Mouse (Mus musculus) urinary bladder, postnatal 10 days (tissue): ENCODE data around the gene Capzb.

Experiments
- DNase-seq: peaks from one replicate; pipeline ENCODE4 v3.0.0; 2022; ENCODE audit warnings: low spot score

Capzb gene

DNA sequence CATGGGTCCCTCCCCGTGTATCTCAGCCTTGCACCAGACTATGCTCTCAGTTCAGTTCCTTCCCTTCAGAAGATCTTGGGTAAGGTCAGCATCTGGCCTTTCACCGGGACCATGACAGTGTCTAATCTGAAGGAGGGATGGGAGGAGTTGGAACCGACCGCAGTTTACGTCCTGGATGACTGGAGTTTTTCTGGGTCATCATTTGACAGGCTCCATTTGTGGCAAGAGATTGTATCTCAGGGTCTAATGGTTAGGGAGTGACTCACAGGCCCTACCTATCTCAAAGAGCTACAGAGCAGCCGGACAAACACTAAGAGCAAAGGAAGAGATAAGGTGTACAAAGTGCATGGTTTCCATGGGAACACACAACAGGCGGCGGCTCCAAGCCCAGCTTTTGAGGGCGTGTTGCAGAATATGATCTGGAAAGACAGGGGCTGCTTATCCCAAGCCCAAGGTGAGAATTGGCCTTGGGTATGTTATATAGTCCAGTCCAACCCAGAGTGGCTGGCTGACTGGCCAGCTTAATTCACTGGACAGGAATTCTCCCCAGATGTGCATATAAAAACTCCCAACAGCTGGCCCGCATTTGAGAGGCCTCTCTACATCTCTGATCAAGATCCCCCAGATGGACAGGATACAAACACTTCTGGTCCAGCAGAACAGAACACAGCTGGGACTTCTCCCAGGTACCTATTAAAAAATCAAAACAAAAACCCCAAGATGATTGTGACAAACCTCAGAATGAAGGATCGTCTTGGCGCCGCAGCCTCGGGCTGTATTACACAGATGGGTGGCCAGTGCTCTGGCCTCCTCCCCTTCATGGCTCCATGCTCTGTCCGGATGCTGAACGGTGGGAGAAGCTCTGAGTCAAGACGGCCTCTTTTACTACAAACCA is 12.7 kb upstream of the Capzb start:
- DNase-seq = no peak

DNA sequence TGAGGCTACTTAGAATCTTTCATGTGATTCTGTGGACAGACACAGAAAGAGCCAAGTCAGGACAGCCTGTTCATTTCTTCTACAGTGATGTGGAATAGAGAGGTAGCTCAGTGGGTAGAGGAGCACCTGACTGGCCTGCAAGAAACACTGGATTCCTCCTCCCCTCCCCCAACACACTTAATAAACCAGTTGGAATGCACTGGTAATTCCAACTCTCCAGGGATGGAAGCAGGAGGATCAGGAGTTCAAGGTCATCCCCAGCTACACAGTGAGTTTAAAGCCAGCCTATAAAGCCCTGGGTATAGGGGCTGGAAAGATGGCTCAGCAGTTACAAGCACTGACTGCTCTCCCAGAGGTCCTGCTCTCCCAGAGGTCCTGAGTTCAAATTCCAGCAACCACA is 10.2 kb upstream of the Capzb start:
- DNase-seq = no peak

DNA sequence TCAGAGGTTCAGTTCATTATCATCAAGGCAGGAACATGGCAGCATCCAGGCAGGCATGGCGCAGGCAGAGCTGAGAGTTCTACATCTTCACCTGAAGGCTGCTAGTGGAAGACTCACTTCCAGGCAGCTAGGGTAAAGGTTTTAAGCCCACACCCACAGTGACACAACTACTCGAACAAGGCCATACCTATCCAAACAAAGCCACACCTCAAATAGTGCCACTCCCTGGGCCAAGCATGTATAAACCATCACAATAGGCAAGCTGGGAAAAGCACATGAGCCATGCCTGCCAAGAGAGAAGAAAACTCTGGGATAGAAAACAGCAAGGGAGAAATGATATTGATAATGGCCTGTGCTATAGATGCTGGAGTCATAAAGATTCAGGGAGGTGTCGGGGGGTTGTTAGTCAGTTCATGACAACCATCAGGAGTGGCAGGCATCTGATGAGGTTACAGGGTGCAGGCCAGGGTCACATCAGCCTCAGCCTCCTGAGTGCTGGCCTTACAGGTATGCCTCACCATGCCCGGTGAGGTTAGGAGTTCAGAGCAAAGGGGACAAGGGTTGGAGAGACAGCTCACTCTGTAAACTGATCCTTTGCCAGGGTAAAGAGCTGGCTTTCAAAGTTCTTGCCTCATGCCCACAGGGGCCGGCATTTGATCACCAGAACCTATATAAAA is 6.8 kb upstream of the Capzb start:
- no peak for DNase-seq

DNA sequence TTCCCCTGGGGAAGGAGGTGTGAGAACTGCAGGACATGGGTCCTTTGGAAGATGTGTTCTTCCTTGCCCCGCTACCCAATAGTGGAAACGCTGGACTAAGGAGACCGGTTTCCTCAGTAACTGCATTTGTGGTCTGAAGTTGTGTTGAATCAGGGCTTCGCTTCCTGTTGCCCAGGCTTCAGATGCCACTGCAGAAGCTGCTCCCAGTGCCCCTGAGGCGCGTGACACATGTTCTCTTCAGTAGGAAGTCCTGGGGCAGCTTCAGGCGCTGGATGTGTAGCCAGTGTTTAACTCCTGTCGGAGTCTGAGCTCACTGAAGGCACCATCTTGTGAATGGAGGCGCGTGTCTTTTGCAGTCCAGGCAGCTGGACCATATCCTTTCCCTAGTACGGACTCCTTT is 4.8 kb upstream of the Capzb start:
- DNase-seq = no peak

DNA sequence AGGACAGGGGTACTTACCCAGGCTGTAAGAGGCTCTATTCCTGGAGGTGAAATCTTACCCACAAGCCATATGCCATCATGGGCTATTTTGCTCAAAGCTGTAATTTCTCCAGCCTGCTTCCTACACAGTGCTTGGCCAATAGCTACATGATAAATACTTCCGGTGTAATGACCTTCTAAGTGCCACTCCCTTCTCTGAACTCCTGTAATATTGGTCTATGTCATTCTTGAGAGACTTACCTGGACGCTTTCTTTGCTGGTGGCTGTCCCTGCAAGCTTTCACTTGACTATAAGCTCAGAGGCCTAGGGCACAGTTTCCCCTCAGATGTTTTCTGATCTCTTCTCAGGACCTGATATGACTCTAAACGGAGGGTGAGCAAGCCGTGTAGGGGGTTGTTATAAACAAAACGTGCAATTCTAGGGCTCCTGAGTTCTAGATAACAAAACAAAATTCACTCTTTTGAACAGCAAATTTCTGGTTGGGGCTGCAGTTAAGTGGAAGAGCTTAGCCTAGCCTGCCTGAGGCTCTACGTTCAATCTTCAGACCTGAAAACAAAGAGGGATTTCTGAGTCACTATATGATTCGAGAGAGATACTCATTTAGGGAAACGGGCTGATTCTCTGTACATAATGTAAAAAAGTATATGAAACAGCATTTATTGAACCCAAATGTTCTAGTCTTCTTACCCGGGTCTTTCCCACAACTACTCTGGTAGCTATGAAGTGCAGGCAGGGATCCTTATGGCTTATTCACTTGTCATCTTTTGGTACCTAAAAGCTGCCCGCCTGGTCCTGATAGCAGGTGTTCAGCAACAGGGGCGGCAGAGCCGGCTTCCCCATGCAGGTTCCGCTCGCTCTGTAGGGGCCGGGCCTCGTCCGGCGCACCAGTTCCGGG is 847 bp upstream of the Capzb start:
- DNase-seq = no peak

DNA sequence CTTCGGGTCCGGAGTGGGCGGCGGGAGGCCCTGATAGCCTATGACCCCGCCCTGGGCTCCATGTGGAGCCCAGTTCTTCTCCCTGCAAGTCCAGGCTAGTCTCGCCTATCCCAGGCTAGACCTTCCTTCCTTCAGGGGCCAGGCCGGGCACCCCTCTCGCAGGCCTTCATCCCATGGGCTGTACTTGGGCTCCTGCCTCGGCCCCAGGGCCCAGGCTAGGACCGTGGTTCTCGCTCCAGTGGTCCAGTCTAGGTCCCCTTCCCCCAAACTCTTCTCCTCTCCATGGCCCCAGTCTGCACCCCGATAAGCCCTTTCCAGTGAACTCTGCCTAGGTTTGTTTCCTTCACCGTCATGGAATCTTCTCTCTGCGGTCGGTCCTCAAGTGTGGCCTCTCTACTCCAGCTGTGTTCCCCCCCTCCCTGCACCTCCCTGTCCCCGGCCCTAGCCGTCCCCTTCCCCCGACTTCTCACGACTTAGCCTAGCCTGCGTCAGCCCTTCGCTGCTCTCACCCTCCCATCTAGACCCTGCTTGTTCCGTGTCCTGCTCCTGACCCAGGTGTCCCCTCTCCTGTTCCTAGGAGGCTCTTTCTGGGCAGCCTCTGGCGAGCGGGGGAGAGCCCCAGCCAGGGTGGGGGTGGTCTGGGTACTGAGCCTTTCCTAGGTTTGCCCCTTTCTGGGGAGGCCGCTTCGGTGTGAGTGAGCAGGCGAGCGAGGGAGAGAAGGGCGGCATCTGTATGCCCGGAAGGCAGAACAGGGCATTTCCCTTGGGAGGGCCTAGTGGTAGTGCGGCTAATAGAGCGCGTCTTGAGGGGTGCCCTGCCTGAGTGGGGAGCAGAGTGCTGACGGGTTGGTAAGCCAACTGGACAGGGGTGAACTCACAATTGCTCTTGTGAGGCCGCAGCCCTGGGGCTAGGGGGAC is 736 bp downstream of the Capzb start:
- DNase-seq = no peak

DNA sequence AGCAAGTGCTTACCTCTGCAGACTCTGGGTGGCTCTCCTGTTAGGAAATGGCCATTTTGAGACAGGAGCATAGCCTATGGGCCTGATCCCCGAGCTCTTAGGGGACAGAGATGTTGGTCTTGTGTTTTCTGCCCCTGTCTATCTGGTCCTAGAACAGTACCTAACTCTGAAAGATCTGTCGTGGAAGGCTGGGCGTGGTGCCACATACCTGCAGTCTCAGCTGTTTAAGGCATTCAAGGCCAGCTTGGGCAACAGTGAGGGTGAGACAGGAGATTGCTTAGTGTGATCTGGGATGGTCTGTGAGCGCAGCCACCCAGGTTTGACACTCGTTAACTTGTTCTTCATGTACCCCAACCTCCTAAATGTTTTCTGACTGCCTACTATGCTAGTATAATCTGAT is 2.4 kb downstream of the Capzb start:
- DNase-seq = no peak

DNA sequence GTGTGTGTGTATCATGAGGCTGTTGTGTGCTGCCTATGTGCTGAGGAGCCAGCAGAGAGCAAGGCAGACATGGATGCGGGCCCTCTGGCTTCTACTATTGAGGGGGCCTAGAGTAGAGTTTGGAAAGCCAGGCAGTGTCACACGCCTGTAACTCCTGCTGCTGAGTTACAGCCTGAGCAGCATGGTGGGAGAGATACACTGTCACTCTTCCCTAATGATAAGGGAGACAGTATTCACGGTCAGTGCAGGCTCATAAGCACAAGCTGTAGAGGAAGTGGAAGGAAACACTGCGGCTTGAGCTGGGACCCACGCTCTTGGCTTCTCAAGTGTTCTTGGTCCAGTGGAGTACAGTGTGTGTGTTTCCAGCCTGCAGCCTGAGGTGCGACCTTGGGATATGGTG is 3.8 kb downstream of the Capzb start:
- no peak for DNase-seq

DNA sequence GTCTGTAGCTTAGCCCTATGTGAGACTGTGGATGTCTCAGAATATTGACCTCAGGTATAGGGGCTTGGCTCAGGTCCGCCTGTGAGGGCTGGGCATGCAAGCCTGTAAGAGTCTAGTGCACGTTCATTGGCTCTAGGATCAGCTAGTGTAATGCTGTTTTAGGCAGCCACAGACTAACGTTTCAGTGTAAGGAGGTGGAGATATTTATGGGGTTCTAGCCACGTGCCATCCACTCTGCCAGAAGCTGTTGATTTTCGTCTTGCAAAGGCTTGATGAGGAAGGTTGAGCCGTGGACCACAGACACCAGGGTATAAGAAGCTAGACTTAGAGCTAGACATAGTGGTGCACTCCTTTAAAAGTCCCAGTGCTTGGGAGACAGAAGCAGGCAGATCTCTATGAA is 4.2 kb downstream of the Capzb start:
- DNase-seq = no peak

DNA sequence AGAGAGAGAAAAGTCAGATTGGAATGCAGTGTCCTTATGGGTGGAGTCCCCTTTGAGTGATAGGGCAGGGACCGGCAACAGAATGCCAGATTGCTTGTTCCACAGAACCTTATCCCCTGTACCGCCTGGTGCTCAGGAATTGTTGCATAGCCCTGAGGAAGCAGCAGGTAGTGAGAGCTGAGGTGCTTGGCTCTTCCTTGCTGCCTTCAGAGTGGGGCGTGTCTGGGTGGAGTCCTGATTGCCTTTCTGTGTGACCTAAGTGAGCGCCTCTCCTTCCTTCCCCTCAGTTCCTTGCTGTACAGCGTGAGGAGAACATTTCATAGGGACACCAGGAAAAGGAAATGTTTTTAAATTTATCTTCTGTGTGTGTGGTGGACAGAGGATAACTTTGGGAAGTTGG is 4.8 kb downstream of the Capzb start:
- DNase-seq = no peak

DNA sequence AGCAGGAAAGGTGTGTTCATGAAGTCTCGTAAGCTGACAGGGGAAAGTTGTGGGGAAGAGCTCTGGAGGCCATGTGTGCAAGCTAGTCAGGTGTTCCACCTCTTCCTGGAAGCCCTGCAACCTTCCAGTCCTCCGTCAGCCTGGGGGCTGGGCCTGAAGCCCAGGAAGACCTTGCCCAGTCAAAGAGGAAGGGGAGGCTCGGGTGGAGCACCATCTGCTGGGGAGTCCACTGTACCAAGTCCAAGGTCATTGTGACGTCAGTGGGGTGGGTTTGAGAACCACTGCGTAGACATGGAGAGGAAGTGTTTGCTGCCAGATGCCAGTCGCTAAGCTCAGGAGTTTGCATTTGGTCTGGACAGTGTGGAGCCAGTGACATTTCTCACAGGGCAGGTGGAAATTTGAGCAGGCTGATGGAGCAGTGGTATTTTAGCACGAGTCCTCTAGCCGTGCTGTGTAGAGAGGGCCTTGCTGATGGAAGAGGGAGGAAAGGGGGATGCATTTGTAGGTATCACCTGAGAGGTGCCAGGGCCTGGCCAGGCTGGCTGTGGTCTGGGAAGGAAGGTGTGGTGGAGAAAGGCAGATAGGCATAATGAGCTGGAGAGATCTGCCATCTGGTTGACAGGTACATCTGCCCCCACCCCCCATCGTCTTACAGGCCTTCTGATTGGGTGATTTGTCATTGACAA is 5.4 kb downstream of the Capzb start:
- no peak for DNase-seq

DNA sequence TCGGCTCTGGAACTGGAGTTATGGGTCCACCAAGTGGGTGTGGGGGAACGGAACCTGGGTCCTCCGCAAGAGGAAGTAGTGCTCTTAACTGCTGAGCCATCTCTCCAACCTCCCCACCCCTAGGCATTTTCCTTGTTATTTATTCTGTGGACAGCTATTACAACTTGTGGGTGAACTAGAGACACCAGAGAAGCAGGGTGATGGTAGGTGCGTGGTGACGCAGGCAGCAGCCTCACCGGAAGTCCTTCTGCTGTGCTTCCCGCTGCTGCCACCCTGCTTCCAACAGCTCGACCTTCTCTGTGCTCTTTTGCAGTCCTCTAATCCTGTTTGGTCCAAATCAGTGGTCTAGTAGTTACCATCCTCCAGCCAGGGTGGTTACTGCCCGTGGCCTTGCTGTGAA is 6.4 kb downstream of the Capzb start:
- no peak for DNase-seq

DNA sequence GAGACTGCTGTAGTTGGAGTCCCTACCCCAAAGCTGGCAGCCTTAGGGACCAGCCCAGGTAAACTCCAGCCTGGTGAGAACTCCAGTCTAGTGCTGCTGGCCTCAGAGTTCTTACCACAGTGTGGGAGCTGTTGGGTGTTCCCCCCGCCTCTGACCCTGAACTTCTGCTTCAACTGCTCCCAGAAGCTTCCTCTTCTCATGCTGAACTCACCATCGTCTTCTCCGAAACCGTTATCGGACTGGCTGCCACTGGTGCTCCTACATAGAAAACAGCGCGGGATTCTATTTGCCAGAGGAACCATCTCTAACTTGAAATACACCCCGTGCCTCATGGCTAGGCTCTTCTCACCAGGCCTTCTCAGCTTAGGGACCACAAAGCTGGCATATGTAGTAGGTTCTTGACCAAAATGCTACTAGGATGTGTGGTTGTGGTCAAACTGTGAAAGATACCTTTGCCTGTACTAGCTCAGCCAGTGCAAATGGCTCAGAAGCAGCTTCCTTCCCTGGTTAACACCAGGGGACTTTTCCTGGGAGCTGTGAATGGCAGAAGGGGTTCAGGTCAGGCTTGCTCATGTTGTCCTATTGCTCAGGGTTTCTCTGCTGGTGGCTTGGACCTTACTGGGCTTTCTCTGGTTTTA is 7.1 kb downstream of the Capzb start:
- DNase-seq = no peak

DNA sequence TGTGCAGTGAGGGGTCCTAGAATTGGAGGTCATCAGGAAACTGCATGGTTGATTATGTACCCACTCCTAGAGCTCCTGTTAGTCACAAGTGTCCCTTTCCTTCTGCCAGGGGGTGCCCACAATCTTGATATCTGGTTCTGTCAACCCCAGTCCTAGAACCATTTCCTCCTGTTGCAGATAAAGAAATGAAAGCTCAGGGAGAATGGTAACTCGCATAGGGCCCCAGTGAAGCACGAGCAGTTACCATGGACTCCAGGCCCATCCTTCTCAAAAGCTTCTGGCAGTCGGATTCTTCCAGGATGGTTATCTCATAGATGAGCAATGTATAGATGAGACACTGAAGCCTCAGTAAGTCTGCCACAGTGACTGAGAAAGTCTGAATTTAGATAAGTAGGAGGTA is 8.2 kb downstream of the Capzb start:
- no peak for DNase-seq

DNA sequence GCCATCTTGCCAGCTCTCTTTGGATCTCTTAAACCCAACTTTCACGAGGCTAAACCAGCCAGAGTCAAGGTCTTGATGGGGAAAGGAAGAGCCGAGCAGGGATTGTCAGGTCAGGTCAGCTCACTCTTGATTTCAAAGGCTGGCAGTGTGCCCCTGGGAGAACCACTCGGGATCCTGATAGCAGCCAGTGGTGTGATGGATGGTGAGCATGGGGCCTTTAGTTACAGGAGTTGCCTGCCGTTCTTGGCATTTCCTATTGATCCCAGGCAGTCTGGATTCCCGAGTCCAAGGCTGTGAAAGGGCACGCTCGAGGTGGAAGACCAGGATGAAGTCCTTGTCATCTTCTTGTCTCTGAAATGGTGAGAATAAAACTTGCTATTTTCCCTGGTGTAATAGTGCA is 9.9 kb downstream of the Capzb start:
- DNase-seq = no peak

DNA sequence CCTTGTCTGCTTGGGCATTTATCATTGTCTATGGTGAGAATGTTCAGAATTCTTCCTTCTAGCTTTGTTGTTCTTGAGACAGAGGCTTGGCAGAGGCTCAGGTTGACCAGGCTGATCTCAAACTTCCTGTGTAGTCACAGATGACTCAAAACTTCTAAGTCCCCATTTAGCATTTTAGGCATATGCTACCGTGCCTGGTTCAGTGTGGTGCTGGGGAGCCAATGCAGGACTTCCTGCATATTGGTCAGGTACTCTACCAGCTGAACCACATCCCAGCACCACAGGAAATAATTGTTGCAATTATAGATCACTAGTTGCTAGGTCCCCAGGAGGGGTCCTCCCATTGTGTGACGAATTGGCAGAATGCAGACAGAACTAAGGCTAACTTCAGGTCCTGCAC is 10.7 kb downstream of the Capzb start:
- no peak for DNase-seq

DNA sequence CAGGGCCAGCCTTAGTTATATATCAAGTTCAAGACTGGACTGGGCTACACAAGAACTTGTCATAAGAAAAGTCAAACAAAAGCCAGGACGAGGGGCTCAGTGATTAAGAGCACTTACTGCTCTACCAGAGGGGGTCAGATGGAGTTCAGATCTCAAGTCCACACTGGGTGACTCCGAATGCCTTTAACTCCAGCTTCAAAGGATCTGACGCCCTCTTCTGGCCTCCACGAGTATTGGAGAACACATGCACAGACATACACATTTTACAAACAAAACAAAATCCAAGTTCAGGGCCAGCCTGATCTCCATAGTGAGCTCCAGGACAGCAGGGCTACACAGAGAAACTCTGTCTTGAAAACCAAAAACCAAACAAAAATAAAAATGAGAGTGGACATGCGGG is 13.1 kb downstream of the Capzb start:
- no peak for DNase-seq

DNA sequence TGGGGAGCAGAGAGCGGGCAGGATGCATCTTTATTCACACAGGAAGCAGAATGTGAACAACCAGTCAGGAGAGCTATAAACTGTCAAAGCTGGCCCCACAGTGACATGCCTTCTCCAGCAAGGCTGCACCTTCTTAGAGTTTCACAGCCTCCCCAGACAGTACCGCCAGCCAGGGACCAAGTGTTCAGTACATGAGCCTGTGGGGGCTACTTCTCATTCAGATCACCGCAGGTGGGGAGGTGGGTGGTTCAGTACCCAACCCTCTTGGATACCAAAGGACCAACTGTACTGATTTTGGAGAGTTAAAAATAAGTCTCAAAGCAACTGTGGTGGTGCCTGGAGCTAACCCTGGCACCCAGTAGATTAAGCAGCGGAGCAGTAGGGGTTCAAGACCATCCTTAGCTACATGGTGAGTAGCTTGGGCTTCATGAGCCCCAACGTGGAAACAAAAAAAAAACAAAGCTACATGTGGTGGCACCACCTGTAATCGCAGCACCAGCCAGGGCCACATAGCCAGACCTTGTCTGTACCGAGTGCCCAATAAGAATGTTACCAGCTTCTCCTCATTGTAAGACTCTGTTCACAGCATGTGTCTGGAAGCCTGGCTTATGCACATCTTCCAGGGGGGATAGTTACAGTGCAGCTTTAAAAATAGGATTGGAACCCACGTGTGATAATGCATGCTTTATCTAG is 13.8 kb downstream of the Capzb start:
- DNase-seq = no peak

DNA sequence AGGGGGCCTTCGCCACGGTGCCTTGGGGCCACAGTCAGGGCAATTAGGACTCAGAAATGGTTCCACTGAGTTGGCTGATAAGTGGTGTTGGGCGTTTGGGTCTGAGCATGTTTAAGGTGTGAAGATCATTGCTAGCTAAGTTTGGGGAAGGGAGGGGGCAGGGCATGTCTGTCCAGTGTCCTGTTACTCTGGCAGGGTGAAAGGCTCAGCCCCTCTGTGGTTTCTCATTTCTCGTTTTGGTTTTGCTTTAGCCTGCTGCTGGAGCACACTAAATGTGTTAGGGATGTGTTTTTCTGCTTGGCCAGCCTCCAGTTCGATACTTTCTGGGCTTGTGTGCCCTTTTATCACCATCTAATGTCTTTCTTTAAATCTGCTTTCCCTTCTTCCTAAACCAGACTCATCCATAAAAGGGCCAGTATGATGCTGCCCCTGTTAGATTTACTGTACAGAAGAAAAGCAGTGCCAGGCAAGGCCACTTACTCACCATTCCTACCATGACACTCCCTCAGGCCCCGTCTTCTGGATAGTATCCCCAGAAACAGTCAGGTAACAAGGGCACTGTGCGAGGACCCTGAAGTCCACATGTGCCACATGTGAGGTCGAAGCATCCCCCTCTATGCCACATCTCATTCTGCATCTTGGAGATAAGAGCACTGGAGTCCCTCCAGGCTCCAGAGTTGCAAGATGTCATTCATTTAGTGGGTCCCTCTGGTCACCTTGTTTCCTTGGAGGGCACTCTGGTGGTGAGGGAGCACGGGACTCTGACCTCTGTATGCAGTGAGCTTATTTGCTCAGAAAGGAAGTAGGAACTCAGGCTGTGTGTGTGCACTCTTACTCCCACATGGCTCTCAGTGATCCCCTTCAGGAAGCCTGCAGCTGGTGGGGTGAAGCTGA is 15.8 kb downstream of the Capzb start:
- no peak for DNase-seq
